Mouse (Mus musculus): Measurements from ENCODE around the gene Hsd3b7.
A peak's percentile ranks its signal among the peaks of the same experiment; 100 is the strongest.

- TF ChIP-seq MAFK (IDR thresholded peaks at IDR 0.05; ENCODE audit: insufficient read depth, low read depth, low read length), result no peak
- no peak for TF ChIP-seq ZC3H11A (IDR thresholded peaks at IDR 0.05; ENCODE audit: borderline replicate concordance, low read depth, low read length)
- TF ChIP-seq HCFC1 (IDR thresholded peaks at IDR 0.05; ENCODE audit: borderline replicate concordance, insufficient read depth, low read length), result peak; percentile 50; the same call in 1 of the 2 replicates
- TF ChIP-seq CHD2 (IDR thresholded peaks at IDR 0.05; ENCODE audit: low read depth, low read length), result peak; percentile 96
These were observed 41.1 kb downstream of the Hsd3b7 start for GRCm38 (mm10) chr7:127841340-127842000.

Measured in ES-E14 (cell line).